Mouse (Mus musculus): ENCODE data around the gene Cux1.

The Cux1 gene

GRCm38 (mm10) chr5:136540055-136540838 lies 27.0 kb downstream of the Cux1 start:
- no peak for DNase-seq (ENCODE audit: low read depth, low spot score)

GRCm38 (mm10) chr5:136536753-136537152 lies 30.5 kb downstream of the Cux1 start:
- no peak for DNase-seq (ENCODE audit: low read depth, low spot score)

GRCm38 (mm10) chr5:136535976-136536725 lies 31.1 kb downstream of the Cux1 start:
- no peak for DNase-seq (ENCODE audit: low read depth, low spot score)

GRCm38 (mm10) chr5:136535204-136535603 lies 32.1 kb downstream of the Cux1 start:
- no peak for DNase-seq (ENCODE audit: low read depth, low spot score)

- no peak for DNase-seq (ENCODE audit: low read depth, low spot score)
Measured at GRCm38 (mm10) chr5:136533371-136534276, 33.7 kb downstream of the Cux1 start.

- DNase-seq (ENCODE audit: low read depth, low spot score), result no peak
Measured at GRCm38 (mm10) chr5:136531674-136532365, 35.5 kb downstream of the Cux1 start.

GRCm38 (mm10) chr5:136530931-136531330 lies 36.4 kb downstream of the Cux1 start:
- no peak for DNase-seq (ENCODE audit: low read depth, low spot score)

GRCm38 (mm10) chr5:136529165-136529564 lies 38.1 kb downstream of the Cux1 start:
- DNase-seq (ENCODE audit: low read depth, low spot score), result no peak

- DNase-seq (ENCODE audit: low read depth, low spot score), result no peak
Measured at GRCm38 (mm10) chr5:136527871-136528270, 39.4 kb downstream of the Cux1 start.

GRCm38 (mm10) chr5:136526545-136526909 lies 40.8 kb downstream of the Cux1 start:
- no peak for DNase-seq (ENCODE audit: low read depth, low spot score)

GRCm38 (mm10) chr5:136525896-136526544 lies 41.3 kb downstream of the Cux1 start:
- DNase-seq (ENCODE audit: low read depth, low spot score), result no peak

GRCm38 (mm10) chr5:136522843-136523463 lies 44.3 kb downstream of the Cux1 start:
- no peak for DNase-seq (ENCODE audit: low read depth, low spot score)

GRCm38 (mm10) chr5:136521656-136522055 lies 45.6 kb downstream of the Cux1 start:
- DNase-seq (ENCODE audit: low read depth, low spot score), result no peak

GRCm38 (mm10) chr5:136518648-136519437 lies 48.4 kb downstream of the Cux1 start:
- DNase-seq (ENCODE audit: low read depth, low spot score), result no peak

GRCm38 (mm10) chr5:136517510-136517909 lies 49.8 kb downstream of the Cux1 start:
- DNase-seq (ENCODE audit: low read depth, low spot score), result no peak

GRCm38 (mm10) chr5:136516593-136516992 lies 50.7 kb downstream of the Cux1 start:
- DNase-seq (ENCODE audit: low read depth, low spot score), result no peak

GRCm38 (mm10) chr5:136514049-136514677 lies 53.1 kb downstream of the Cux1 start:
- no peak for DNase-seq (ENCODE audit: low read depth, low spot score)

GRCm38 (mm10) chr5:136512103-136512674 lies 55.1 kb downstream of the Cux1 start:
- DNase-seq (ENCODE audit: low read depth, low spot score), result no peak

GRCm38 (mm10) chr5:136511378-136511777 lies 55.9 kb downstream of the Cux1 start:
- no peak for DNase-seq (ENCODE audit: low read depth, low spot score)

Data from retina, postnatal 7 days (tissue).